Mouse (Mus musculus): ENCODE measurements at regions not wholly inside any gene's neighbourhood (a gene's known extent, or its start where the extent isn't known, plus 50 kb on each side); places are given as distances from the start of the nearest gene placed in this dataset.

DNA sequence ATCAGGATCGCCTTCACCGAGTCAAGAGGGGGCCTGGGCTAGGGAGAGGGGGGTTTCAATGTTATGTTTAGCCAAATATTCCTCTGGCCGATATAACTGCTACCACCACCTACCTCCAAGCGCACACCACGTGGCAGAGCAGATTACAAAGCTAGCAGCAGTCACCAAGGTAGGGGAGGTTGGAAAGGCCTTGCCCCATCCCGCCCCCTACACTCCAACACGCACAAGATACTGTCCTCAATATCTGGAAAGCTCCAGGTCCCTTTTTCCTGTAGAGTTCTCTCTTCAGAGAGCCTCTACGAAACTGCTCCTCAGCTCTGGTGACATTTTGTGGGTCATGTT, 140.2 kb upstream of the Tbl1xr1 start:
- TF ChIP-seq CTCF (IDR thresholded peaks at IDR 0.05; ENCODE audit: low read depth, low read length): no peak
- TF ChIP-seq POLR2A (IDR thresholded peaks at IDR 0.05; ENCODE audit: borderline replicate concordance, low read depth, low read length): no peak
